Mouse (Mus musculus): Measurements from ENCODE around the gene Galnt18.

GRCm38 (mm10) chr7:111811036-111811435 is 31.3 kb upstream of the Galnt18 start:
- no peak for TF ChIP-seq CTCF (IDR thresholded peaks at IDR 0.05; ENCODE audit: borderline replicate concordance, control insufficient read depth, extremely low read depth, insufficient read depth, low read length, poor library complexity)
- TF ChIP-seq POLR2A (IDR thresholded peaks at IDR 0.05; ENCODE audit: control insufficient read depth, extremely low read depth, insufficient read depth, low read length, poor library complexity), result no peak
